Mouse (Mus musculus) megakaryocyte, embryonic 14.5 days (primary cell): ENCODE data around the gene Cln5.

Source experiments
- FLI1 ChIP-seq: IDR thresholded peaks from 2 replicates; pipeline ENCODE4 v1.6.1; 2012; ENCODE audit warnings: low read length, inconsistent platforms, mixed read lengths
- GATA1 ChIP-seq: IDR thresholded peaks from 3 replicates; pipeline ENCODE4 v1.6.1; 2012; ENCODE audit warnings: mixed read lengths, low read length, inconsistent platforms, borderline replicate concordance

DNA sequence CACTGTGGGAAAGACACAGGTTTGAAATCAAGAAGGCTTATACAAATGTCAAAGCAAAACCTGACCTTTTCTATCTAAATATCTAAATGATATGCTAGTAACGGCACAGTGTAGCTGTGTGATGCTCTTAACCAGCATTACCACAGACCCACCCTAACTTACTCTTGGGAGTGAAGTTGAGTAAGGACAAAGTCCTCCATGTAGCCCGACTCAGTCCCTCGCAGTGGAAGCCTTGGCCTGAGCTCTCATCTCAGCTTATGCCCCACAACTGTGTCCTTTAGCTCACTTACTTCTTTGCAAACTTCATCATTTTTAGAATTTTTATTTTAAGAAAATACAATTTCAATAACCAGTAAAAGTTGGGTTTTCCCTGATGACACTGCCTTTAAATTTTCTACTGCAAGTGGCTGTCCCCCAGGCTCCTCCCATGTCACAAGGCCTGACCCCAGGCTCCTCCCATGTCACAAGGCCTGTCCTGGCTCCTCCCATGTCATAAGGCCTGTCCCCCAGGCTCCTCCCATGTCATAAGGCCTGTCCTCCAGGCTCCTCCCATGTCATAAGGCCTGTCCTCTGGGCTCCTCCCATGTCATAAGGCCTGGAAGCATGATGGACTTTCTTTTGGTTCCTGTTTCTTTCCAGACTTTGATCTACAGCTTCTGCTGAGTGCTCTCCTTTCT lies 45.1 kb downstream of the Cln5 start:
- TF ChIP-seq FLI1: no peak
- TF ChIP-seq GATA1: no peak
